8 mouse cellular contexts compared by ENCODE assay signal in genomic region chrX:42151024-42151754, GRCm38 (mm10). TPM values are rescaled to one million over a fixed set of nuclear protein-coding genes. Genes with fewer than 3 reads are reported as not detected.
DNase-seq lines count a peak whose midpoint lies in the region; ATAC-seq and TF ChIP-seq lines count a peak whose summit lies in the region.

No protein-coding gene starts in this region.

- no peaks in the 10 kb centered on the region for H3K4me1 ChIP-seq in cerebellum, adult 2 months (ENCODE audit: control insufficient read depth, insufficient read depth, low read length)
- H3K4me1 ChIP-seq in thymus, adult 2 months (replicated peaks; ENCODE audit: control insufficient read depth, insufficient read depth, low read length): peaks cover 10% of the 10 kb centered on the region

- TF ChIP-seq POLR2A in cerebellum, adult 2 months (IDR thresholded peaks at IDR 0.05; ENCODE audit: borderline replicate concordance, insufficient read depth, low read length): no peak
- no peak for TF ChIP-seq POLR2A in thymus, adult 2 months (IDR thresholded peaks at IDR 0.05; ENCODE audit: control insufficient read depth, extremely low read depth, insufficient read depth, low read length, poor library complexity)

- TF ChIP-seq CTCF in cerebellum, adult 2 months (IDR thresholded peaks at IDR 0.05; ENCODE audit: borderline replicate concordance, insufficient read depth, low read depth, low read length): no peak
- no peak for TF ChIP-seq CTCF in thymus, adult 2 months (IDR thresholded peaks at IDR 0.05; ENCODE audit: borderline replicate concordance, control insufficient read depth, extremely low read depth, insufficient read depth, low read length, poor library complexity)

- H3K27me3 ChIP-seq in cerebellum, adult 2 months (ENCODE audit: control insufficient read depth, insufficient read depth, low read length): no peaks in the 10 kb centered on the region
- no peaks in the 10 kb centered on the region for H3K27me3 ChIP-seq in thymus, adult 2 months (ENCODE audit: control insufficient read depth, insufficient read depth, low read length)

- H3K36me3 ChIP-seq in thymus, adult 2 months (ENCODE audit: control insufficient read depth, insufficient read depth, low read length): no peaks in the 10 kb centered on the region
- H3K36me3 ChIP-seq in macrophage (ENCODE audit: inconsistent target): no peaks in the 10 kb centered on the region

- peaks cover 41% of the 10 kb centered on the region for H3K79me2 ChIP-seq in macrophage (ENCODE audit: inconsistent target)

- peak in 1 of 2 experiments; percentile 8 for DNase-seq in cerebellum, adult 2 months
- DNase-seq in cerebellum, postnatal 25 days: no peak
- DNase-seq in thymus, adult 2 months: no peak
- DNase-seq in thymus, postnatal 25 days: no peak
- DNase-seq in heart, postnatal 4 days: peak; percentile 15
- DNase-seq in ovary, postnatal 36 days (ENCODE audit: low spot score): no peak

- H3K4me3 ChIP-seq in cerebellum, adult 2 months (replicated peaks; ENCODE audit: insufficient read depth, low read depth, low read length): peak overlapping the region; percentile 61
- peak overlapping the region; percentile 100 for H3K4me3 ChIP-seq in thymus, adult 2 months (ENCODE audit: control insufficient read depth, insufficient read depth, low read length)
- peak overlapping the region; percentile 58 for H3K4me3 ChIP-seq in macrophage (ENCODE audit: inconsistent target)

- 6% methylated on average over 25 of the region's 25 CpGs for WGBS in cerebellum, adult 2 months
- 1% methylated on average over 25 of the region's 25 CpGs for WGBS in thymus, adult 2 months
- 30% methylated on average over 20 of the region's 25 CpGs for WGBS in macrophage (ENCODE audit: missing documents)

- H3K27ac ChIP-seq in cerebellum, adult 2 months (ENCODE audit: insufficient read depth, low read length): peak overlapping the region; percentile 96; the same call in 1 of the 2 replicates
- peak overlapping the region; percentile 95 for H3K27ac ChIP-seq in thymus, adult 2 months (ENCODE audit: control insufficient read depth, insufficient read depth, low read length)
- peak overlapping the region; percentile 78 for H3K27ac ChIP-seq in macrophage

- ATAC-seq in megakaryocyte progenitor cell, adult 5-6 weeks (replicated peaks; ENCODE audit: poor library complexity): no peak

RNA-seq across cellular contexts. Expression of gene Stag2, which starts 2.1 kb away (rescaled TPM):
- polyA plus RNA-seq in cerebellum, adult 2 months (2012; rRNA removed): 29.7 and 31.3 TPM in 2 replicates
- 19.9 and 23.0 TPM in 2 replicates for polyA plus RNA-seq in thymus, adult 2 months (2012; rRNA removed)
- 10 to 100 TPM; 71.9 TPM for total RNA-seq in heart, postnatal 4 days (2021)
- 100 to 1,000 TPM in 24 of 26 experiments, 10 to 100 TPM in 2; 94.2 to 176 (median 138) TPM for total RNA-seq in macrophage (2018; cell fraction: chromatin; rRNA removed)
- 10 to 100 TPM; 40.1 to 82.4 (median 62.5) TPM for total RNA-seq in macrophage (2018; cell fraction: cytosol; rRNA removed)
- total RNA-seq in macrophage (2018; cell fraction: nucleus; rRNA removed): 100 to 1,000 TPM in 8 of 26 experiments, 10 to 100 TPM in 18; 63.3 to 152 (median 89.6) TPM
- 46.5 to 47.0 TPM (median 46.7 TPM) in 3 replicates for polyA plus RNA-seq in macrophage (2018)
- total RNA-seq in megakaryocyte progenitor cell, adult 5-6 weeks (2015): 123 TPM in 2 replicates
- total RNA-seq in megakaryocyte progenitor cell, adult 5-6 weeks (2017): 512 and 624 TPM in 2 replicates
